Mouse (Mus musculus) bone marrow macrophage, adult 2 months (primary cell): ENCODE data around the gene Ddx20. TPM values are rescaled to one million over a fixed set of nuclear protein-coding genes. Genes with fewer than 3 reads are reported as not detected.

ENCODE experiments used
- H3K27ac ChIP-seq: 2 replicates; pipeline ENCODE4 v1.5.1; 2012; ENCODE audit warnings: low read depth, low read length; ENCODE audit not compliant: insufficient read depth
- H3K4me1 ChIP-seq: 2 replicates; pipeline ENCODE4 v1.6.1; 2012; ENCODE audit warnings: low read length; ENCODE audit not compliant: control insufficient read depth, insufficient read depth
- H3K4me3 ChIP-seq: 2 replicates; pipeline ENCODE4 v1.5.1; 2012; ENCODE audit warnings: mild to moderate bottlenecking, low read length, moderate library complexity; ENCODE audit not compliant: insufficient read depth
- CTCF ChIP-seq: IDR thresholded peaks from 2 replicates; pipeline ENCODE4 v1.5.1; 2012; ENCODE audit warnings: low read depth, mild to moderate bottlenecking, low read length, moderate library complexity
- POLR2A ChIP-seq: IDR thresholded peaks from 2 replicates; pipeline ENCODE4 v1.6.1; 2012; ENCODE audit warnings: mild to moderate bottlenecking, low read depth, low read length, borderline replicate concordance
- polyA plus RNA-seq: library from polyadenylated mRNA; stranded (reverse); fragments of >200 nt; gene quantifications from 2 replicates; pipeline ENCODE4 v1.2.4, GENCODE M21; 2012; ENCODE audit not compliant: missing spikeins, insufficient read depth, insufficient read length

Gene Ddx20
- polyA plus RNA-seq, 1 experiment, result 14.6 TPM

- TF ChIP-seq POLR2A (no peak), CTCF (no peak)
- Histone ChIP-seq H3K4me3 (no peak overlapping the region), H3K27ac (no peak overlapping the region), H3K4me1 (no peaks in the 10 kb centered on the region)
These were observed 54.4 kb downstream of the Ddx20 start for GRCm38 (mm10) chr3:105633021-105633420.

- H3K27ac ChIP-seq, result no peak overlapping the region
- H3K4me3 ChIP-seq, result no peak overlapping the region
- no peak for TF ChIP-seq CTCF
- peaks cover 5% of the 10 kb centered on the region for H3K4me1 ChIP-seq
These were observed 55.1 kb downstream of the Ddx20 start for GRCm38 (mm10) chr3:105632296-105632695.

Other genes with a start within 250 kb of the Ddx20 start
- not detected in 2 replicates for gene Kcnd3, start 235.2 kb downstream of the Ddx20 start, polyA plus RNA-seq
- gene Inka2, start 17.0 kb upstream of the Ddx20 start, polyA plus RNA-seq, result 0.47 and 0.95 TPM in 2 replicates
- gene Rap1a, start 113.8 kb upstream of the Ddx20 start, polyA plus RNA-seq, result 257 and 269 TPM in 2 replicates
- gene Adora3, start 183.3 kb upstream of the Ddx20 start, polyA plus RNA-seq, result 2.6 and 2.7 TPM in 2 replicates
- 1.1 TPM in 1 of 2 replicates, not detected in the other for gene Tmigd3, start 183.3 kb upstream of the Ddx20 start, polyA plus RNA-seq
- 16.9 and 17.2 TPM in 2 replicates for gene I830077J02Rik, start 245.1 kb upstream of the Ddx20 start, polyA plus RNA-seq